Comparison of ENCODE assay signal across 8 mouse cellular contexts in genomic region chr6:100674974-100675373, GRCm38 (mm10). TPM values are rescaled to one million over a fixed set of nuclear protein-coding genes. Genes with fewer than 3 reads are reported as not detected.
A peak's percentile ranks its signal among the peaks of the same experiment; 100 is the strongest.
DNase-seq lines count a peak whose midpoint lies in the region; ATAC-seq and TF ChIP-seq lines count a peak whose summit lies in the region.

No protein-coding gene starts in this region.

- peak; percentile 38 for DNase-seq in cerebellum, adult 9-10 months
- no peak for DNase-seq in layer of hippocampus, adult 2 months (ENCODE audit: low spot score in 2 of 2)
- DNase-seq in layer of hippocampus, postnatal 10 days (ENCODE audit: low spot score in 2 of 2): no peak
- DNase-seq in NIH3T3 (ENCODE audit: low read depth): peak; percentile 77
- DNase-seq in lung, postnatal 0 days (ENCODE audit: low spot score): peak; percentile 74
- no peak for DNase-seq in adrenal gland, adult 8-10 months
- no peak for DNase-seq in left cerebral cortex, adult 9 months (ENCODE audit: low spot score in 2 of 2)

- no peak overlapping the region for H3K4me3 ChIP-seq in layer of hippocampus, adult 2 months
- no peak overlapping the region for H3K4me3 ChIP-seq in lung, postnatal 0 days (ENCODE audit: low read depth, low read length)

- H3K27ac ChIP-seq in layer of hippocampus, adult 2 months: no peak overlapping the region
- no peak overlapping the region for H3K27ac ChIP-seq in lung, postnatal 0 days (ENCODE audit: low read length)

- no peak for ATAC-seq in cerebellum, adult (ENCODE audit: insufficient number of reproducible peaks, low FRiP score, low TSS enrichment)
- ATAC-seq in lung, postnatal 0 days: no peak

- TF ChIP-seq EP300 in lung, postnatal 0 days (IDR thresholded peaks at IDR 0.05): no peak

- peak; percentile 89 for TF ChIP-seq CTCF in layer of hippocampus, adult 2 months (conservative IDR thresholded peaks at IDR 0.05)
- peak; percentile 77 for TF ChIP-seq CTCF in lung, postnatal 0 days (IDR thresholded peaks at IDR 0.05)

- H3K9ac ChIP-seq in lung, postnatal 0 days (replicated peaks; ENCODE audit: low read depth): no peak overlapping the region

- peaks cover 3% of the 10 kb centered on the region; the same call in 1 of the 2 replicates for H3K4me1 ChIP-seq in lung, postnatal 0 days (ENCODE audit: insufficient read depth, low read depth, low read length)

- H3K9me3 ChIP-seq in lung, postnatal 0 days (ENCODE audit: low read length): no peaks in the 10 kb centered on the region

- no peaks in the 10 kb centered on the region for H3K36me3 ChIP-seq in lung, postnatal 0 days (ENCODE audit: insufficient read depth, low read length)

- WGBS in lung, postnatal 0 days: 17% methylated on average over 6 of the region's 6 CpGs

- H3K4me2 ChIP-seq in lung, postnatal 0 days (replicated peaks; ENCODE audit: low read depth, low read length): no peak overlapping the region

- no peaks in the 10 kb centered on the region for H3K27me3 ChIP-seq in lung, postnatal 0 days (replicated peaks; ENCODE audit: insufficient read depth, low read length)

RNA-seq across cellular contexts. Expression of gene Shq1, which starts 4.0 kb away (rescaled TPM):
- 1 to 10 TPM; 6.4 to 6.7 TPM for total RNA-seq in layer of hippocampus, adult 2 months (2021)
- total RNA-seq in layer of hippocampus, postnatal 10 days (2021): 1 to 10 TPM; 7.3 to 7.7 TPM
- polyA plus RNA-seq in lung, postnatal 0 days (2015; fragmentation: Nextera tagmentation; extraction: Ambion mirVana): 5.9 and 6.7 TPM in 2 replicates
- total RNA-seq in adrenal gland, adult 8-10 months (2022): 10 to 100 TPM; 10.6 to 16.3 (median 13.1) TPM

RNA-seq across cellular contexts. Expression of gene Gxylt2, which starts 29.6 kb away (rescaled TPM):
- 1 to 10 TPM; 1.7 to 2.7 TPM for total RNA-seq in layer of hippocampus, adult 2 months (2021)
- total RNA-seq in layer of hippocampus, postnatal 10 days (2021): 1 to 10 TPM; 2.7 TPM
- polyA plus RNA-seq in lung, postnatal 0 days (2015; fragmentation: Nextera tagmentation; extraction: Ambion mirVana): 2.2 and 2.8 TPM in 2 replicates
- under 1 TPM; 0.18 to 0.90 (median 0.61) TPM for total RNA-seq in adrenal gland, adult 8-10 months (2022)

Comparison
In these comparisons a context has a peak if more than half of its experiments do, and no peak if none do; other contexts are left out.
1. DNase-seq: peak in cerebellum, adult 9-10 months (single experiment), NIH3T3 (single experiment) and lung, postnatal 0 days (single experiment); none in layer of hippocampus, adult 2 months (0 of 2), layer of hippocampus, postnatal 10 days (0 of 2), adrenal gland, adult 8-10 months (single experiment) and left cerebral cortex, adult 9 months (0 of 2).